Mouse (Mus musculus) hindbrain, embryonic 10.5 days (tissue): Measurements from ENCODE around the gene Il1a. TPM values are rescaled to one million over a fixed set of nuclear protein-coding genes. Genes with fewer than 3 reads are reported as not detected.

ENCODE experiments used
- DNase-seq: peaks from one replicate; pipeline ENCODE4 v3.0.0-alpha.2; 2017; ENCODE audit warnings: low spot score
- H3K27ac ChIP-seq: fragments of 300-500 bp; sonication (generic); 2 replicates; pipeline ENCODE4 v1.5.1; 2016; ENCODE audit warnings: mild to moderate bottlenecking, moderate library complexity
- H3K27me3 ChIP-seq: fragments of 300-500 bp; sonication (generic); 2 replicates; pipeline ENCODE4 v1.6.1; 2016; ENCODE audit warnings: mild to moderate bottlenecking; ENCODE audit not compliant: poor library complexity, insufficient read depth, severe bottlenecking
- H3K36me3 ChIP-seq: fragments of 300-500 bp; sonication (generic); 2 replicates; pipeline ENCODE4 v1.6.1; 2016; ENCODE audit warnings: mild to moderate bottlenecking, moderate library complexity
- H3K4me1 ChIP-seq: fragments of 300-500 bp; sonication (generic); replicated peaks from 2 replicates; pipeline ENCODE4 v1.6.1; 2016; ENCODE audit warnings: mild to moderate bottlenecking
- H3K4me3 ChIP-seq: fragments of 300-500 bp; sonication (generic); 2 replicates; pipeline ENCODE4 v1.5.1; 2016; ENCODE audit warnings: mild to moderate bottlenecking, moderate library complexity
- H3K9me3 ChIP-seq: fragments of 300-500 bp; sonication (generic); 2 replicates; pipeline ENCODE4 v1.6.1; 2016; ENCODE audit warnings: mild to moderate bottlenecking, moderate library complexity
- WGBS: fragments of 180-500 bp; shearing (Covaris S2); methylation state at CpG from one replicate; pipeline ENCODE4 v1.1.7; 2016; 5-methylcytosine and 5-hydroxymethylcytosine counted together
- polyA plus RNA-seq: library from polyadenylated mRNA; unstranded; fragments of >200 nt; fragmentation: Nextera tagmentation; extraction: Ambion mirVana; gene quantifications from 2 replicates; pipeline ENCODE4 v1.2.1, GENCODE M21; 2016

Gene Il1a
- not detected in 2 replicates for polyA plus RNA-seq

GRCm38 (mm10) chr2:129309836-129310235 lies at the start of gene Il1a:
Gene Il1a (minus strand): TSS chr2:129309972.
- Histone ChIP-seq H3K27ac (no peak within 1 kb of the TSS), H3K4me1 (0 out of 2 replicates have a peak, but pooled peaks cover 9% of the 10 kb centered on the region), H3K27me3 (no peaks in the 10 kb centered on the region), H3K4me3 (no peak within 1 kb of the TSS), H3K36me3 (no peaks in the 10 kb centered on the region), H3K9me3 (no peaks in the 10 kb centered on the region)
- WGBS, result 86% methylated on average over 7 of the region's 7 CpGs
- no peak for DNase-seq

- no peak for DNase-seq
- H3K9me3 ChIP-seq, result peaks cover 8% of the 10 kb centered on the region; the same call in 1 of the 2 replicates
- WGBS, result 82% methylated on average over 6 of the region's 6 CpGs
- H3K4me3 ChIP-seq, result no peak overlapping the region
- H3K27ac ChIP-seq, result no peak overlapping the region
- no peaks in the 10 kb centered on the region for H3K27me3 ChIP-seq
- no peaks in the 10 kb centered on the region; the same call in 1 of the 2 replicates for H3K4me1 ChIP-seq
- no peaks in the 10 kb centered on the region for H3K36me3 ChIP-seq
Measured at GRCm38 (mm10) chr2:129338138-129338621, 28.4 kb upstream of the Il1a start.

GRCm38 (mm10) chr2:129333471-129333870 lies 23.7 kb upstream of the Il1a start:
- Histone ChIP-seq H3K4me1 (no peaks in the 10 kb centered on the region; the same call in 1 of the 2 replicates), H3K9me3 (no peaks in the 10 kb centered on the region), H3K4me3 (no peak overlapping the region), H3K27ac (no peak overlapping the region), H3K27me3 (no peaks in the 10 kb centered on the region), H3K36me3 (no peaks in the 10 kb centered on the region)
- WGBS, result 71% methylated on average over 4 of the region's 4 CpGs
- DNase-seq, result no peak

DNA sequence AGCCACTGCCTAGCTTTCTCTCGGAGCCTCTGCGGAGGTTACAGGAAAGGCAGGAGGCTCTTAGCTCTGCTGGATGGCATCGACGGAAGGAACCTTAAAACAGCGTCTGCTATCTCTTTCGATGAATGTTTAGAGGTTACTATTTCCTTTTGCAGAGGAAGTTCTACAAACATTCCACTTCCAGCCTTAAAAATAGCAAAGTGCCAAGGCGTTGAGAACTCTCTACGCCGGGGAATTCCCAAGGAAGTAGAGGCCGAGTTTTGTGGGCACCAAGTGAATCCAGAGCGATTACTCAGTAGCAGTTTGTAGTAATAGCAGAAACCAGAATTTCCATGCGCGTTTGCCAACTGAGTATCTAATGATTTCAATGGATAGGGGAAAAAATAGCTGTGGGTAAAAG lies 20.8 kb upstream of the Il1a start:
- Histone ChIP-seq H3K36me3 (no peaks in the 10 kb centered on the region), H3K4me3 (no peak overlapping the region), H3K27me3 (no peaks in the 10 kb centered on the region), H3K9me3 (no peaks in the 10 kb centered on the region), H3K27ac (no peak overlapping the region), H3K4me1 (no peaks in the 10 kb centered on the region; the same call in 1 of the 2 replicates)
- DNase-seq, result no peak
- 89% methylated on average over 13 of the region's 13 CpGs for WGBS

GRCm38 (mm10) chr2:129330024-129330423 lies 20.3 kb upstream of the Il1a start:
- 71% methylated on average over 7 of the region's 7 CpGs for WGBS
- no peak for DNase-seq

GRCm38 (mm10) chr2:129328238-129328637 lies 18.5 kb upstream of the Il1a start:
- no peaks in the 10 kb centered on the region; the same call in 1 of the 2 replicates for H3K4me1 ChIP-seq
- H3K36me3 ChIP-seq, result no peaks in the 10 kb centered on the region
- H3K9me3 ChIP-seq, result no peaks in the 10 kb centered on the region
- DNase-seq, result no peak
- H3K27me3 ChIP-seq, result no peaks in the 10 kb centered on the region
- no peak overlapping the region for H3K4me3 ChIP-seq
- no peak overlapping the region for H3K27ac ChIP-seq
- 83% methylated on average over 4 of the region's 4 CpGs for WGBS

More at GRCm38 (mm10) chr2:129330024-129330423, 20.3 kb upstream of the Il1a start:
- no peaks in the 10 kb centered on the region for H3K27me3 ChIP-seq
- H3K4me3 ChIP-seq, result no peak overlapping the region
- no peaks in the 10 kb centered on the region; the same call in 1 of the 2 replicates for H3K4me1 ChIP-seq
- no peaks in the 10 kb centered on the region for H3K9me3 ChIP-seq
- H3K36me3 ChIP-seq, result no peaks in the 10 kb centered on the region
- no peak overlapping the region for H3K27ac ChIP-seq

DNA sequence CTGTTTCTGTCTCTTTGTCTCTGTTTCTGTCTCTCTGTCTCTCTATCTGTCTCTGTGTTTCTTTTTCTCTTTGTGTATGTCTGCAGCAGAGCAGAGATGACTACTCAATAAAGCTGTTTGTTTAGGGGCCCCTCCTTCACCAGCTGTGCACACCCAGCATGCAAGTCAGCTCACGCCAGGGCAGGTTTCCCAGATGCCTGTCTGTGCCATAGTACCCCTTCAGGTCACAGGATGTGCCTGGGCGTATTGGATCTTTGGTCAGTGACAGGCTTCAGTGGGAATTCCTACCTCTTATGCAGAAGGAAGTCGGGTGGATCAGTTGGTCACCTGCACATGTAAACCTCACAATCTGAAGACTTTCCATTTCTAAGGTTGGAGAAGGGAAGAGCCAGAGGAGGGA lies 14.4 kb upstream of the Il1a start:
- 84% methylated on average over 3 of the region's 3 CpGs for WGBS
- no peaks in the 10 kb centered on the region for H3K4me1 ChIP-seq
- no peak for DNase-seq
- H3K9me3 ChIP-seq, result no peaks in the 10 kb centered on the region
- H3K36me3 ChIP-seq, result no peaks in the 10 kb centered on the region
- no peak overlapping the region for H3K27ac ChIP-seq
- no peak overlapping the region for H3K4me3 ChIP-seq
- no peaks in the 10 kb centered on the region for H3K27me3 ChIP-seq

- no peaks in the 10 kb centered on the region for H3K9me3 ChIP-seq
- no peak overlapping the region for H3K27ac ChIP-seq
- WGBS, result 74% methylated on average over 1 of the region's 1 CpGs
Measured at GRCm38 (mm10) chr2:129322117-129322635, 12.4 kb upstream of the Il1a start.

GRCm38 (mm10) chr2:129320033-129320605 lies 10.3 kb upstream of the Il1a start:
- H3K27me3 ChIP-seq, result no peaks in the 10 kb centered on the region
- H3K9me3 ChIP-seq, result no peaks in the 10 kb centered on the region
- WGBS, result 86% methylated on average over 8 of the region's 8 CpGs
- no peak overlapping the region for H3K4me3 ChIP-seq
- no peaks in the 10 kb centered on the region for H3K36me3 ChIP-seq
- DNase-seq, result no peak
- H3K27ac ChIP-seq, result no peak overlapping the region
- no peaks in the 10 kb centered on the region for H3K4me1 ChIP-seq

More at GRCm38 (mm10) chr2:129322117-129322635, 12.4 kb upstream of the Il1a start:
- Histone ChIP-seq H3K4me1 (no peaks in the 10 kb centered on the region), H3K4me3 (no peak overlapping the region), H3K36me3 (no peaks in the 10 kb centered on the region), H3K27me3 (no peaks in the 10 kb centered on the region)
- DNase-seq, result no peak

DNA sequence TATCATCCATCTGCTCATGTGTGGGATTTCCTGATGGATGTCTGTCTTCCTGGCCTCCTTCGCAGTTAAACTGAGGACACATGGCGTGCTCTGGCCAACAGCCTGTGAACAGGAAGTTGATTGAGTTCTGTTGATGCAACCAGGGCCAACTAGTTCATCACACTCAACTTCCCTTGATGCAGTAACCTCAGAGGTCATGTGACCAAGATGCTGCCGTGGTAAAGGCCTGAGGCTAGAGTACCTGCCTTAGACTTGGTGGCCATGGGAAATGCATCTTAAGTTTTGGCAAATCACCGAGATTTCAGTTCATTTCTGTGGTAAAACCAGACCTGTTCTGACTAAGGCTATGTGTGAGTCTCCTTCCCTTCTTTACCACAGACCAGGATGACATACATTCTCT lies 6.1 kb upstream of the Il1a start:
- Histone ChIP-seq H3K4me3 (no peak overlapping the region), H3K9me3 (no peaks in the 10 kb centered on the region), H3K36me3 (no peaks in the 10 kb centered on the region), H3K4me1 (0 out of 2 replicates have a peak, but pooled peaks cover 9% of the 10 kb centered on the region), H3K27ac (no peak overlapping the region), H3K27me3 (no peaks in the 10 kb centered on the region)
- 79% methylated on average over 4 of the region's 4 CpGs for WGBS
- DNase-seq, result no peak

DNA sequence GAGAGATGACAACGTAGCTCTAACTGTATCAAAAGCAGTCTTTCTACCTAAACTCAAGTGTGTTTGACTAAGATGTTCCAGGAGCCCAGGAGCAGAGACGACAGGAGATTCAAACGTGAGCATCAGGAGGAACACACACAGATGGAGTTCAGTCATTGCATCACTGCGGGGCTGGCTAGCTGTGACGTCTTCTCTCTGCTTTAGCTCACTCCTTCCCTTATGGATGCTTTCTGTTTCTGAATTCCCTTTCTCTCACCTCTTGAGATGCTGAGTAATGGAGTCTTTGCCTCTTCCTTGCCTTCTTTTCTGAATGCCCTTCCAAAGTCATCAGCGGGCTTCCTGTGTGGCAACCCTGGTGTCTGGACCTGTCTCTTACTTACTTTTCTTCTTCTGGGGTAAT lies 5.1 kb upstream of the Il1a start:
- Histone ChIP-seq H3K9me3 (no peaks in the 10 kb centered on the region), H3K36me3 (no peaks in the 10 kb centered on the region), H3K4me1 (0 out of 2 replicates have a peak, but pooled peaks cover 9% of the 10 kb centered on the region), H3K27me3 (no peaks in the 10 kb centered on the region), H3K4me3 (no peak overlapping the region), H3K27ac (no peak overlapping the region)
- no peak for DNase-seq
- WGBS, result 81% methylated on average over 6 of the region's 6 CpGs

DNA sequence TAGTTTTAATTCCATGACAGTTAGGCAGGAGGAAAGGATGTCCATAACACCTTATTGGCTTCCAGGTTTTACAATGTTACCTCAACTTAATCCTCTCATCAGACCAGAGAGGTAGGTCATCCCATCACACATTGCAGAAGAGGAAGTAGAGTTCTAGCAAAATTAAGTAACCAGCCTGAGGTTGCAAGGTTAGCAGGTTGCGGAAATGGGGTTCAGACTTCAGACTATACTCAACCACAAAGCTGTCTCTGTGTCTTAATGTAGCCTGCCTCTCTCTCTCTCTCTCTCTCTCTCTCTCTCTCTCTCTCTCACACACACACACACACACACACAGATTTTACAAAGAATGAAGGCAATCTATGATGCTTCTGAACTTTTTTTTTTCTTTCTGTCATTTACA lies 4.2 kb upstream of the Il1a start:
- no peak overlapping the region for H3K4me3 ChIP-seq
- H3K36me3 ChIP-seq, result no peaks in the 10 kb centered on the region
- WGBS, result 85% methylated on average over 1 of the region's 1 CpGs
- 0 out of 2 replicates have a peak, but pooled peaks cover 9% of the 10 kb centered on the region for H3K4me1 ChIP-seq
- H3K9me3 ChIP-seq, result no peaks in the 10 kb centered on the region
- no peak overlapping the region for H3K27ac ChIP-seq
- no peak for DNase-seq
- no peaks in the 10 kb centered on the region for H3K27me3 ChIP-seq

DNA sequence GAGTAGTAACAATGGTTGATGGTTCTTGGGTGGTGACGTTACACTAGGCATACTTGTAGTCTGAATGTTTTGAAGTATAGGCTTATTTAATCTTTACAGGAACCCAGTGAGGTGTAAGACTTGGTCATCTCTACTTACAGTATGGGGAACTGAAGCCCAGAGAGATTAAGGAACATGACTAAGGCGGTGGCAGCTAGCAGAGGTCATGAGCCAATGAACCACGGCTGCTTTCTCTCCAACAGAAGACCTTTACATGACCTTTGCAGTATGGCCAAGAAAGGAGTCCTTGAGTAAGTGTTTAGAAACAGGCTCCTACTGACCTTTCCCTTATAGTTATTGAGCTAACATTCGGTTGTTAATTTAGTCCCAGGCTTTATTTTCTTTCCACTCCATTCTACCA lies 3.8 kb downstream of the Il1a start:
- DNase-seq, result no peak
- Histone ChIP-seq H3K4me1 (no peaks in the 10 kb centered on the region), H3K36me3 (no peaks in the 10 kb centered on the region), H3K27me3 (no peaks in the 10 kb centered on the region), H3K27ac (no peak overlapping the region), H3K9me3 (no peaks in the 10 kb centered on the region), H3K4me3 (no peak overlapping the region)
- WGBS, result 77% methylated on average over 4 of the region's 4 CpGs
